Mouse (Mus musculus): ENCODE data around the gene Iqcj. TPM values are rescaled to one million over a fixed set of nuclear protein-coding genes. Genes with fewer than 3 reads are reported as not detected.

Iqcj gene
- polyA plus RNA-seq, 1 experiment from 2014 or later = 0.41 TPM

DNA sequence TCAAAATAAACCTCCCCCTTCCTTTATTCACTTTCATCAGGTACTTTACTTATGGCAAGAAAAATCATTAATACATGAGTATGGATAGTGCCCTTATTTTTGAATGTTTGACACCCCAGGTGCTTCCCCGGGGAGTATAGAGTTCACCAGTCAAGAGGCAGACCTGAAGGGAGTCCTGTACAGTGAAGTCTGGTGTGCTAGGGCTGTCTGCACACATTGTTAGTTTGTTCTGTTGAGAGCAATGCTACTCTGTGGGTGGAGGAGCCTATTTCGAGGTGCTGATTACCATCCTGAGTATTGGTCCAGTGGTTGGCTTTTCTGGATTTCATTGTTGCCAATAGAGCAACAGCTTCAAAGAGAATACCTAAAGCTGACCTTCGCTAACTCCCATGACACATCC is 26.1 kb downstream of the Iqcj start:
- WGBS = 83% methylated on average over 3 of the region's 3 CpGs
- H3K9ac ChIP-seq = no peak overlapping the region
- no peak for ATAC-seq
- H3K36me3 ChIP-seq (ENCODE audit: poor library complexity, severe bottlenecking) = no peaks in the 10 kb centered on the region
- H3K4me3 ChIP-seq = no peak overlapping the region
- no peak overlapping the region for H3K27ac ChIP-seq
- peaks cover 5% of the 10 kb centered on the region; the same call in 1 of the 2 replicates for H3K4me1 ChIP-seq
- H3K27me3 ChIP-seq = no peaks in the 10 kb centered on the region
- no peaks in the 10 kb centered on the region for H3K9me3 ChIP-seq (replicated peaks)
- no peak overlapping the region for H3K4me2 ChIP-seq

DNA sequence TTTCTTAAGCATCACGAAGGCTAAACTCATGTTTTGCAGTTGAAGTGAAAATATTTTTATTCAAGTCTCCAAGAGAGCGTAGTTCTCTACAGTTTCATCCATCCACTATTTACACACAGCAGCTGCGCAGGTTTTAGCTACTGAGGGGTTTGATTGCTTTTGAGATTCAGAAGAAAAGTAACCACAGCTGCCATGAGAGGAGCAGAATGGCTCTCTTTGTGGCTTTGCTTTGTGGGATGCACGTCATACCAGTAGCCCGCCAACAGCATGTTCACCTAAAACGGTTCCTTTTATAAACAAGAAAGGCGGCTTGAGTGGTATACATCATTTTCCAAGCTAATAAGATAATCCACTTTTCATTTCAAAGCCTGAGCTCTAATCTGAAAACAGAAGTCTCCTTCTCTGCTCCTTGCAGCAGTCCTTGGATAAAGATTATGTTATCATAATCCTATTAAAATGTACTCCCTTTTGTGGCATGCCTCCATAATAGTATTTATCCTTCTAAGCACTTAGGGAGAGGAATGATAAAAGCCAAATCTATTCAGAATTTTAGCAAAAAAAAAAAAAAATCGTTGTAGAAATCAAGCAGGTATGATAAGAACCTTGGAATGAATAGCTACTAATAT is 26.7 kb downstream of the Iqcj start:
- Histone ChIP-seq H3K9ac (no peak overlapping the region), H3K4me3 (no peak overlapping the region), H3K27me3 (no peaks in the 10 kb centered on the region), H3K36me3 (ENCODE audit: poor library complexity, severe bottlenecking) (no peaks in the 10 kb centered on the region), H3K4me2 (no peak overlapping the region), H3K9me3 (replicated peaks) (no peaks in the 10 kb centered on the region), H3K4me1 (peaks cover 5% of the 10 kb centered on the region; the same call in 1 of the 2 replicates), H3K27ac (no peak overlapping the region)
- 32% methylated on average over 8 of the region's 8 CpGs for WGBS
- peak; percentile 27; the same call in 1 of the 2 replicates for ATAC-seq

DNA sequence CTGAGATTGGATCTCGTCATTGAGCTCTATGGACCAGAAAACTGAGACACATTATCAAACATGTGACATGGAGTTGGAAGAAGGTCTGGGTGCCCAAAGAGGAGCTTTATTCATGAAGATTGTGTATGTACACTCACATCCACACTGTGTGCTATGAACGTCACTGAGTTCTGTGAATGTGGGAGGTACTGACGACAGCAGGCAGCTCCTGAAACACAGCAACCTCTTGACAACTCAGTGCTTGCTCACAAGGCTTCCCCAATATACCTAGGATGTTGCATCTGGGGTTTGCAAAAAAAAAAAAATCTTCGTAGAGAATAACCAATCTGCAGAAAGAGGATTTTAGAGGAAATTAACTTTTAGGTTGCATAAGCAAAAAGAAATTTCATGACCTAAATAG is 31.1 kb downstream of the Iqcj start:
- Histone ChIP-seq H3K4me2 (no peak overlapping the region), H3K27ac (no peak overlapping the region), H3K4me3 (no peak overlapping the region), H3K27me3 (no peaks in the 10 kb centered on the region), H3K9ac (no peak overlapping the region), H3K9me3 (replicated peaks) (no peaks in the 10 kb centered on the region), H3K4me1 (peaks cover 5% of the 10 kb centered on the region; the same call in 1 of the 2 replicates), H3K36me3 (ENCODE audit: poor library complexity, severe bottlenecking) (no peaks in the 10 kb centered on the region)
- WGBS = 89% methylated on average over 4 of the region's 4 CpGs
- ATAC-seq = no peak

- no peak overlapping the region for H3K9ac ChIP-seq
- no peak overlapping the region for H3K4me3 ChIP-seq
- no peak overlapping the region for H3K27ac ChIP-seq
- WGBS = 86% methylated on average over 2 of the region's 2 CpGs
- H3K4me1 ChIP-seq = peaks cover under 1% of the 10 kb centered on the region; the same call in 1 of the 2 replicates
- H3K27me3 ChIP-seq = no peaks in the 10 kb centered on the region
- H3K9me3 ChIP-seq (replicated peaks) = no peaks in the 10 kb centered on the region
- no peak overlapping the region for H3K4me2 ChIP-seq
- H3K36me3 ChIP-seq (ENCODE audit: poor library complexity, severe bottlenecking) = no peaks in the 10 kb centered on the region
- no peak for ATAC-seq
Observed at GRCm38 (mm10) chr3:67925453-67925852, 33.4 kb downstream of the Iqcj start.

- Histone ChIP-seq H3K9ac (no peak overlapping the region), H3K4me2 (no peak overlapping the region), H3K27me3 (no peaks in the 10 kb centered on the region), H3K27ac (no peak overlapping the region), H3K4me1 (peaks cover 4% of the 10 kb centered on the region; the same call in 1 of the 2 replicates), H3K9me3 (replicated peaks) (no peaks in the 10 kb centered on the region), H3K4me3 (no peak overlapping the region), H3K36me3 (ENCODE audit: poor library complexity, severe bottlenecking) (no peaks in the 10 kb centered on the region)
- ATAC-seq = no peak
- WGBS = 75% methylated on average over 10 of the region's 10 CpGs
Observed at GRCm38 (mm10) chr3:67930424-67931133, 38.6 kb downstream of the Iqcj start.

- Histone ChIP-seq H3K27ac (no peak overlapping the region), H3K9me3 (replicated peaks) (no peaks in the 10 kb centered on the region), H3K4me2 (no peak overlapping the region), H3K4me1 (peaks cover 4% of the 10 kb centered on the region; the same call in 1 of the 2 replicates), H3K9ac (no peak overlapping the region), H3K27me3 (no peaks in the 10 kb centered on the region), H3K4me3 (no peak overlapping the region), H3K36me3 (ENCODE audit: poor library complexity, severe bottlenecking) (no peaks in the 10 kb centered on the region)
- ATAC-seq = no peak
- WGBS = 67% methylated on average over 8 of the region's 8 CpGs
Observed at GRCm38 (mm10) chr3:67931181-67931580, 39.2 kb downstream of the Iqcj start.

- Histone ChIP-seq H3K27me3 (no peaks in the 10 kb centered on the region), H3K4me2 (no peak overlapping the region), H3K4me1 (peaks cover 4% of the 10 kb centered on the region; the same call in 1 of the 2 replicates), H3K27ac (no peak overlapping the region), H3K4me3 (no peak overlapping the region), H3K36me3 (ENCODE audit: poor library complexity, severe bottlenecking) (no peaks in the 10 kb centered on the region), H3K9ac (no peak overlapping the region), H3K9me3 (replicated peaks) (no peaks in the 10 kb centered on the region)
- 81% methylated on average over 3 of the region's 3 CpGs for WGBS
- no peak for ATAC-seq
Observed at GRCm38 (mm10) chr3:67931914-67932313, 39.9 kb downstream of the Iqcj start.

DNA sequence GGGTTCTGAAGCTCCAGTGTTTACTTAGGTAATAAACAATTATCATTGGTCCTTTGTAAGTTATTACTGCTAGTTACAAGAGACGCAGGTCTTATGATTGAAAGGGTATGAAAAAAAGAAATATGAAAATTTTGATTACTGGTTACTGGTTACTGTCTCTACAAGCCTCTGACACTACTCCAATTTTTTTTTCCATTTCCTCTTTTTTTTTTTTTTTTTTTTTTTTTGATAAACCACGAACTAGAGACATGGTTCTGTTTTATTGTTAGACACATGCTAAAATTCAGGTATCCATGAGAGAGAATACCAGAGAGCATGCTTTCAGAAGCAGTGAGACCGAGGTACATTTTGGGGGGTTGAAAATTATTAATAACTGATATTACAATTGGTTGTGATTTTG is 43.8 kb downstream of the Iqcj start:
- H3K27me3 ChIP-seq = no peaks in the 10 kb centered on the region
- H3K4me1 ChIP-seq = no peaks in the 10 kb centered on the region
- no peak overlapping the region for H3K4me2 ChIP-seq
- H3K36me3 ChIP-seq (ENCODE audit: poor library complexity, severe bottlenecking) = no peaks in the 10 kb centered on the region
- H3K4me3 ChIP-seq = no peak overlapping the region
- no peak overlapping the region for H3K27ac ChIP-seq
- no peak overlapping the region for H3K9ac ChIP-seq
- H3K9me3 ChIP-seq (replicated peaks) = no peaks in the 10 kb centered on the region
- ATAC-seq = no peak
- WGBS = 85% methylated on average over 3 of the region's 3 CpGs

- Histone ChIP-seq H3K4me3 (no peak overlapping the region), H3K27me3 (no peaks in the 10 kb centered on the region), H3K9me3 (replicated peaks) (no peaks in the 10 kb centered on the region), H3K27ac (no peak overlapping the region), H3K9ac (no peak overlapping the region), H3K4me2 (no peak overlapping the region), H3K36me3 (ENCODE audit: poor library complexity, severe bottlenecking) (no peaks in the 10 kb centered on the region), H3K4me1 (peaks cover under 1% of the 10 kb centered on the region; the same call in 1 of the 2 replicates)
- no peak for ATAC-seq
- 93% methylated on average over 2 of the region's 2 CpGs for WGBS
Observed at GRCm38 (mm10) chr3:67947000-67947399, 55.0 kb downstream of the Iqcj start.

GRCm38 (mm10) chr3:67952517-67952940 is 60.5 kb downstream of the Iqcj start:
- H3K4me2 ChIP-seq = no peak overlapping the region
- peak; percentile 75; the same call in 1 of the 2 replicates for ATAC-seq
- no peaks in the 10 kb centered on the region for H3K27me3 ChIP-seq
- peaks cover 27% of the 10 kb centered on the region for H3K4me1 ChIP-seq
- H3K4me3 ChIP-seq = no peak overlapping the region
- no peak overlapping the region for H3K27ac ChIP-seq
- no peaks in the 10 kb centered on the region for H3K9me3 ChIP-seq (replicated peaks)
- WGBS = 39% methylated on average over 5 of the region's 5 CpGs
- no peaks in the 10 kb centered on the region for H3K36me3 ChIP-seq (ENCODE audit: poor library complexity, severe bottlenecking)
- H3K9ac ChIP-seq = no peak overlapping the region

- Histone ChIP-seq H3K27ac (no peak overlapping the region), H3K4me2 (no peak overlapping the region), H3K4me3 (no peak overlapping the region), H3K9ac (no peak overlapping the region), H3K36me3 (ENCODE audit: poor library complexity, severe bottlenecking) (no peaks in the 10 kb centered on the region), H3K4me1 (peaks cover 32% of the 10 kb centered on the region), H3K9me3 (replicated peaks) (no peaks in the 10 kb centered on the region), H3K27me3 (0 out of 2 replicates have a peak, but pooled peaks cover 4% of the 10 kb centered on the region)
- 17% methylated on average over 5 of the region's 5 CpGs for WGBS
- peak; percentile 48; the same call in 1 of the 2 replicates for ATAC-seq
Observed at GRCm38 (mm10) chr3:67954459-67955065, 62.5 kb downstream of the Iqcj start.

DNA sequence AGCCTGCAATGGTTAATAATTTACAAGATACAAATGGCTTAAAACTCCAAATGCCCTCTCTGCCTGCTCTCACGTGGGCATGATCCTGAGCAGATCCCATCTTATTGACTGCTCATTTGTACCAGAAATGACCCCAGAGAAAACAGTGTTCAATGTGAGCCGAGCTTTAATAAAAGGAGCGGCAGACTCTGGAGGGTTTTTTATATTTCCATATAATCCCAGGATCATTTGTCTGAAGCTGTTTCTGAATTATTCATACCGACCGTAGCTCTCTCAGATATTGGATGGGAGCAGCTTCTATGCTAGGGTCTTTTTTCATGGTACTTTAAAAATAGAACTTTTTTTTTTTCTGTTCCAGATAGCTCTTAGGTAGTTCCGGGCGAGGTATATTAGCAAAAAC is 67.7 kb downstream of the Iqcj start:
- Histone ChIP-seq H3K9ac (no peak overlapping the region), H3K36me3 (ENCODE audit: poor library complexity, severe bottlenecking) (no peaks in the 10 kb centered on the region), H3K27ac (peak overlapping the region; percentile 1; the same call in 1 of the 2 replicates), H3K9me3 (replicated peaks) (no peaks in the 10 kb centered on the region), H3K4me2 (no peak overlapping the region), H3K27me3 (0 out of 2 replicates have a peak, but pooled peaks cover 4% of the 10 kb centered on the region), H3K4me3 (no peak overlapping the region), H3K4me1 (peaks cover 16% of the 10 kb centered on the region)
- WGBS = 14% methylated on average over 7 of the region's 7 CpGs
- ATAC-seq = no peak
